Mouse (Mus musculus): Measurements from ENCODE around the gene Ppp5c. TPM values are rescaled to one million over a fixed set of nuclear protein-coding genes. Genes with fewer than 3 reads are reported as not detected.

The Ppp5c gene
- polyA plus RNA-seq, 1 experiment from 2014 or later, result 115 TPM

DNA sequence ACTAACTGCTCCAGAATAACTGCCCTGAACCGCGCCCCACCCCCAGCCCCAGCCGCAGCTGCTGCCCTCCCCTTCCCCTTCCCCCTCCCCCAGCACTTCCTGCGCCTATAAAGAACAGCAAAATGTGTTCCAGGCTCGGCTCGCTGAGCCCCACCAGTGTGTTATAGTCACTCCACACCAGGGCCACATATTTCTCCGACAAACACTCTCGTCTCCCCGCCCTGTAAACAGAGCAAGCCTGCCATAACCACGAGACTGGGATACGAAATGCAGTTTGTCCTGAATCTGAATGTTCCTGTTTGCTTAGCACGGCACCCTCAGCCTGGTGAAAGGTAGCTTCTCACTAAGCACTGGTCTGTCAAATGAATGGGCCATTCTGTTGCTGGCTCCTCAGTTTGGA, 47.4 kb downstream of the Ppp5c start:
- Histone ChIP-seq H3K4me2 (replicated peaks; ENCODE audit: low read depth, low read length) (peak overlapping the region; percentile 48), H3K4me1 (ENCODE audit: control insufficient read depth, insufficient read depth, low read length) (peaks cover 13% of the 10 kb centered on the region; the same call in 1 of the 2 replicates), H3K9ac (ENCODE audit: low read depth, low read length) (peak overlapping the region; percentile 18; the same call in 1 of the 2 replicates), H3K4me3 (ENCODE audit: low read length) (peak overlapping the region; percentile 22; the same call in 1 of the 2 replicates), H3K9me3 (ENCODE audit: control insufficient read depth, low read length) (no peaks in the 10 kb centered on the region), H3K27me3 (ENCODE audit: control insufficient read depth, insufficient read depth, low read length) (no peaks in the 10 kb centered on the region), H3K36me3 (ENCODE audit: control insufficient read depth, insufficient read depth, low read length) (no peaks in the 10 kb centered on the region), H3K27ac (ENCODE audit: low read depth, low read length) (peak overlapping the region; percentile 47; the same call in 1 of the 2 replicates)
- peak; percentile 77 for ATAC-seq (ENCODE audit: low FRiP score, low TSS enrichment)
- 2% methylated on average over 12 of the region's 12 CpGs for WGBS

DNA sequence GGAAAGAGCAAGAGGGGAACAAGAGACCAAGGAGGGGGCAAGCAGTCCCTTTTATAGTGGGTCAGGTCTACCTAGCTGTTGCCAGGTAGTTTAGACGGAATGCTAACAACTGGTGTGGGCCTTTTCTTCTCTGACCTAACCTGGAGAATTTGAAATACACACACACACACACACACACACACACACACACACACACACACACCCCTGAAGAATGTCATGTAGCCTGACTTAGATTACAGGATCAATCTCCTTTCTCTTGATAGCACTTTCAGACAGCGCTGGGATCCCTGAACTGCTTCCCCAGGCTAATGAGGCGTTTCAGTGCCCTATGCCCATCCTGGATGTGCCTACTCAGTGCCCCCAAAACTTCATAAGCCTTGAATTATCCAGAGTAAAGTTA, 49.1 kb downstream of the Ppp5c start:
- no peak overlapping the region for H3K4me3 ChIP-seq (ENCODE audit: low read length)
- ATAC-seq (ENCODE audit: low FRiP score, low TSS enrichment), result no peak
- H3K27me3 ChIP-seq (ENCODE audit: control insufficient read depth, insufficient read depth, low read length), result no peaks in the 10 kb centered on the region
- WGBS, result 86% methylated on average over 3 of the region's 3 CpGs
- H3K27ac ChIP-seq (ENCODE audit: low read depth, low read length), result no peak overlapping the region
- H3K4me1 ChIP-seq (ENCODE audit: control insufficient read depth, insufficient read depth, low read length), result peaks cover 13% of the 10 kb centered on the region; the same call in 1 of the 2 replicates
- no peaks in the 10 kb centered on the region for H3K36me3 ChIP-seq (ENCODE audit: control insufficient read depth, insufficient read depth, low read length)
- H3K4me2 ChIP-seq (replicated peaks; ENCODE audit: low read depth, low read length), result no peak overlapping the region
- no peak overlapping the region for H3K9ac ChIP-seq (ENCODE audit: low read depth, low read length)
- no peaks in the 10 kb centered on the region for H3K9me3 ChIP-seq (ENCODE audit: control insufficient read depth, low read length)

DNA sequence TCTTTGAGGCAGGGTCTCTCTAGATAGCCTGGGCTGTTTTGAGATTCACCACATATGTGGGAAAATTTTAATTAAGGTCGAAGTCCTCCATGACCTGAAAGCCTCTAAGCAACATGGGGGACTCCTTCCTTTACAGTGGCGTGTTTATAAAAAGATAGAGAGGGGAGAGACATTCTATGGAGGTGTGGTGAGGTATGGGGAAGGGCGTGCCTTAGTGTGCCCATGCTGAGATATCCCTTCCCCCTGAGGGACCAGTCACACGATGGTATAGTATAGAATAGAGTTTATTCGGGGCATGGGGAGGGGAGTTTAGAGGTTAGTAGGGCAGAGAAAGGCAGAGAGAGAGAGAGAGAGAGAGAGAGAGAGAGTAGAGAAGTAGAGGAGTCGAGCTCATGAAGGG, 49.6 kb downstream of the Ppp5c start:
- WGBS, result 75% methylated on average over 6 of the region's 6 CpGs

DNA sequence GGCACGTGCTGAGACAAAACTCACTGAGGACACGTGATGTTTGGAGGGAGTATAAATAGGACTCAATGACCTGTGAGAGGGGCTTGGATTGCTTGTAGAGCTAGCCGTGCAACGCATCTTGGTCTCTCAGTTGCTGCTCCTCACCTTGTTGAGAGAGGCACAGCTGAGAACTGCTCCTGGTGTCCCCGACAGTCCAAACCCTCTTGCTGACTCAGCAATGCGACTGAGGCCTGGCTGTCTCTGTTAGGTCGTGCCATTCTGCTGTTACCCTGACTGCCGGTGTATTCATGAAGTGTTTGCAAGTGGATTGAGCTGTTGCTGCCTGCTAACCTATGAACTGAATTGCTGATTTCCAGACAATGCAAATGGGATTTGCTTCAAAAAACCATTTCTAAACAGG, 51.4 kb downstream of the Ppp5c start:
- H3K4me1 ChIP-seq (ENCODE audit: control insufficient read depth, insufficient read depth, low read length), result 0 out of 2 replicates have a peak, but pooled peaks cover 7% of the 10 kb centered on the region
- no peak overlapping the region for H3K9ac ChIP-seq (ENCODE audit: low read depth, low read length)
- no peaks in the 10 kb centered on the region for H3K36me3 ChIP-seq (ENCODE audit: control insufficient read depth, insufficient read depth, low read length)
- H3K4me2 ChIP-seq (replicated peaks; ENCODE audit: low read depth, low read length), result no peak overlapping the region
- no peak for ATAC-seq (ENCODE audit: low FRiP score, low TSS enrichment)
- no peaks in the 10 kb centered on the region for H3K27me3 ChIP-seq (ENCODE audit: control insufficient read depth, insufficient read depth, low read length)
- no peaks in the 10 kb centered on the region for H3K9me3 ChIP-seq (ENCODE audit: control insufficient read depth, low read length)
- WGBS, result 60% methylated on average over 8 of the region's 8 CpGs
- H3K4me3 ChIP-seq (ENCODE audit: low read length), result no peak overlapping the region
- no peak overlapping the region for H3K27ac ChIP-seq (ENCODE audit: low read depth, low read length)

More for the DNA sequence above, 49.6 kb downstream of the Ppp5c start:
- Histone ChIP-seq H3K36me3 (ENCODE audit: control insufficient read depth, insufficient read depth, low read length) (no peaks in the 10 kb centered on the region), H3K4me2 (replicated peaks; ENCODE audit: low read depth, low read length) (no peak overlapping the region), H3K27ac (ENCODE audit: low read depth, low read length) (no peak overlapping the region), H3K9ac (ENCODE audit: low read depth, low read length) (no peak overlapping the region), H3K27me3 (ENCODE audit: control insufficient read depth, insufficient read depth, low read length) (no peaks in the 10 kb centered on the region), H3K4me3 (ENCODE audit: low read length) (no peak overlapping the region), H3K4me1 (ENCODE audit: control insufficient read depth, insufficient read depth, low read length) (peaks cover 13% of the 10 kb centered on the region; the same call in 1 of the 2 replicates), H3K9me3 (ENCODE audit: control insufficient read depth, low read length) (no peaks in the 10 kb centered on the region)
- ATAC-seq (ENCODE audit: low FRiP score, low TSS enrichment), result no peak

DNA sequence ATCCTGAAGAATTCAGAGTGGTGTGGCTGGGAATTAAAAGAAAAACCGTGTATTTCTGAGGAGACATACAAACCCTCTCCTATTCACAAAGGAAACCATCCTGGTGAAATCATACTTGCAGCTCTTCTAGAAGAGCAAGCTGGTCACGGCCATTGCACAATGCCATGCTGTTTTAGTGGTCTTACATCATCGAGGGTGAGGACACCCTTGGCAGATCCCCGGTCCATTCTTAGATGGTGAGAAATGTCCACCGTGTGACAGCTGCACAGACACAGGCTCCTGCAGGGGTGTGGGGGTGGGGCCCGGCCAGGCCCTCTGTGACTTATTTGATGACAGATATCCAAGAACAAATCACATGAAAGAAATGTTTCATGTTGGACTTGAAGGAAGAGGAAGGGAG, 53.7 kb downstream of the Ppp5c start:
- 63% methylated on average over 6 of the region's 6 CpGs for whole genome bisulfite sequencing

GRCm38 (mm10) chr7:16971160-16971559, 56.6 kb downstream of the Ppp5c start:
- Histone ChIP-seq H3K9ac (ENCODE audit: low read depth, low read length) (no peak overlapping the region), H3K9me3 (ENCODE audit: control insufficient read depth, low read length) (no peaks in the 10 kb centered on the region), H3K27ac (ENCODE audit: low read depth, low read length) (no peak overlapping the region), H3K4me3 (ENCODE audit: low read length) (no peak overlapping the region), H3K27me3 (ENCODE audit: control insufficient read depth, insufficient read depth, low read length) (no peaks in the 10 kb centered on the region), H3K4me1 (ENCODE audit: control insufficient read depth, insufficient read depth, low read length) (no peaks in the 10 kb centered on the region), H3K4me2 (replicated peaks; ENCODE audit: low read depth, low read length) (no peak overlapping the region), H3K36me3 (ENCODE audit: control insufficient read depth, insufficient read depth, low read length) (no peaks in the 10 kb centered on the region)
- ATAC-seq (ENCODE audit: low FRiP score, low TSS enrichment), result no peak
- whole genome bisulfite sequencing, result 79% methylated on average over 3 of the region's 3 CpGs

More for the DNA sequence above, 53.7 kb downstream of the Ppp5c start:
- Histone ChIP-seq H3K4me1 (ENCODE audit: control insufficient read depth, insufficient read depth, low read length) (no peaks in the 10 kb centered on the region), H3K4me3 (ENCODE audit: low read length) (no peak overlapping the region), H3K9me3 (ENCODE audit: control insufficient read depth, low read length) (no peaks in the 10 kb centered on the region), H3K36me3 (ENCODE audit: control insufficient read depth, insufficient read depth, low read length) (no peaks in the 10 kb centered on the region), H3K9ac (ENCODE audit: low read depth, low read length) (no peak overlapping the region), H3K27me3 (ENCODE audit: control insufficient read depth, insufficient read depth, low read length) (no peaks in the 10 kb centered on the region), H3K4me2 (replicated peaks; ENCODE audit: low read depth, low read length) (no peak overlapping the region), H3K27ac (ENCODE audit: low read depth, low read length) (no peak overlapping the region)
- ATAC-seq (ENCODE audit: low FRiP score, low TSS enrichment), result no peak

DNA sequence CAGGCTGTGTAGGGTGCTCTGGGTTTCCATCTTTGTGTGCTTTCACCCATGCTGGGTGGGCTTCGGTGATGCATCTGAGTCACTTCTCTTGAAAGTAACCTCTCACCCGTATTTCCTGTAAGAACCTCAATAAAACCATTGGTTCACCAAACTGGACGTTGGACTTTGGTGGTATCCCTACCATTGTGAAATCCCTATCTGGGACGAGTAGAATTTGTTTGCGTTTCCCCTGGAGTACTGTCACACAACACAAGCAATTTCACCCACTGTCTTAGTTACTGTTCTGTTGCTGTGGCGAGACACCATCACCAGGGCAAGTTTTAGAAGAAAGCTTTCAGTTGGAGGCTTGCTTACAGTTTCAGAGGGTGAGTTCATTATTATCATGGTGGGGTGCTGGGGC, 59.3 kb downstream of the Ppp5c start:
- no peak for ATAC-seq (ENCODE audit: low FRiP score, low TSS enrichment)
- 85% methylated on average over 6 of the region's 6 CpGs for WGBS

GRCm38 (mm10) chr7:16961678-16962077, 66.0 kb downstream of the Ppp5c start:
- no peaks in the 10 kb centered on the region for H3K27me3 ChIP-seq (ENCODE audit: control insufficient read depth, insufficient read depth, low read length)
- H3K4me1 ChIP-seq (ENCODE audit: control insufficient read depth, insufficient read depth, low read length), result no peaks in the 10 kb centered on the region
- no peak overlapping the region for H3K9ac ChIP-seq (ENCODE audit: low read depth, low read length)
- no peak for ATAC-seq (ENCODE audit: low FRiP score, low TSS enrichment)
- no peak overlapping the region for H3K4me3 ChIP-seq (ENCODE audit: low read length)
- no peak overlapping the region for H3K27ac ChIP-seq (ENCODE audit: low read depth, low read length)
- no peaks in the 10 kb centered on the region for H3K9me3 ChIP-seq (ENCODE audit: control insufficient read depth, low read length)
- no peaks in the 10 kb centered on the region for H3K36me3 ChIP-seq (ENCODE audit: control insufficient read depth, insufficient read depth, low read length)
- WGBS, result 60% methylated on average over 5 of the region's 5 CpGs
- no peak overlapping the region for H3K4me2 ChIP-seq (replicated peaks; ENCODE audit: low read depth, low read length)

More for the DNA sequence above, 59.3 kb downstream of the Ppp5c start:
- no peak overlapping the region for H3K4me2 ChIP-seq (replicated peaks; ENCODE audit: low read depth, low read length)
- no peaks in the 10 kb centered on the region for H3K4me1 ChIP-seq (ENCODE audit: control insufficient read depth, insufficient read depth, low read length)
- H3K36me3 ChIP-seq (ENCODE audit: control insufficient read depth, insufficient read depth, low read length), result no peaks in the 10 kb centered on the region
- H3K27ac ChIP-seq (ENCODE audit: low read depth, low read length), result no peak overlapping the region
- no peaks in the 10 kb centered on the region for H3K27me3 ChIP-seq (ENCODE audit: control insufficient read depth, insufficient read depth, low read length)
- no peak overlapping the region for H3K9ac ChIP-seq (ENCODE audit: low read depth, low read length)
- no peaks in the 10 kb centered on the region for H3K9me3 ChIP-seq (ENCODE audit: control insufficient read depth, low read length)
- no peak overlapping the region for H3K4me3 ChIP-seq (ENCODE audit: low read length)

DNA sequence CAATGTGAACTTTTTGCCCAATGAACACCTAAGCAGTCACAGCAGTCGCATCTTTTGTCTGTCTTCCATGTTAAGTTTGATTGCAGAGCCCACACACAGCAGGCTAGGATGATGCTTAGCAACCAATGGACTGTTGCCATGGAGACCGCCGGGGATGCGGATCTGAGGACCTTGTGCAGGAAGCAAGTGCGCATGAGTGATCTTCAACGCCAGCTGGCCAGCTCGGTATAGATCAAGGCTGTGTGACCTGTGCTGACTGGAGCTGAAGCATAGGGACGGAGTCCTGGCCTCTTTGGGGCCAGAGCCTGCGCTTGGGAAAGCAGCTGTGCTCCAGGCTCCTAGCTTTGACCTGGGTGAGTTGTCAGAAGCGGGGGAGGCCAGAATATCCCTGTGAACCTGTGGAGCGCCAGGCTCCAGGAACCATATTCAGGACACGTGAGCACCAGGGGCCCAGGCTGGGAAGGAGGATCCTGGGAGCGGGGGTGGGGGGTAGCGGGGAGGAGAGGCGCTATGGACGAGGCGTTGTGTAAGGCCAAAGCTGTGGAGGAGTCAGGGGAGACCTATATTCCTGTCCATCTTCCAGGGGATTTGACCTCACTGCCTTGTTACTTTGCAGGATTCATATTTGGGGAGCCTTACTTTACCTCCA, 68.1 kb downstream of the Ppp5c start, which contains the start of gene Pnmal1:
Gene Pnmal1, plus strand, starts transcription at position 141 of the 649 bp plus-strand sequence.
- H3K9ac ChIP-seq (ENCODE audit: low read depth, low read length), result peak within 1 kb of the TSS; percentile 37; the same call in 1 of the 2 replicates
- no peaks in the 10 kb centered on the region for H3K9me3 ChIP-seq (ENCODE audit: control insufficient read depth, low read length)
- H3K36me3 ChIP-seq (ENCODE audit: control insufficient read depth, insufficient read depth, low read length), result no peaks in the 10 kb centered on the region
- H3K27me3 ChIP-seq (ENCODE audit: control insufficient read depth, insufficient read depth, low read length), result no peaks in the 10 kb centered on the region
- WGBS, result 8% methylated on average over 17 of the region's 17 CpGs
- no peaks in the 10 kb centered on the region for H3K4me1 ChIP-seq (ENCODE audit: control insufficient read depth, insufficient read depth, low read length)
- peak within 1 kb of the TSS; percentile 31 for H3K4me2 ChIP-seq (replicated peaks; ENCODE audit: low read depth, low read length)
- H3K4me3 ChIP-seq (ENCODE audit: low read length), result no peak within 1 kb of the TSS
- ATAC-seq (ENCODE audit: low FRiP score, low TSS enrichment), result peak; percentile 88
- no peak within 1 kb of the TSS for H3K27ac ChIP-seq (ENCODE audit: low read depth, low read length)

Measured in kidney, embryonic 14.5 days (tissue).